Mouse (Mus musculus): ENCODE results near the gene Zbtb5. TPM values are rescaled to one million over a fixed set of nuclear protein-coding genes. Genes with fewer than 3 reads are reported as not detected.
"Not testable (repeated sequence)": the region's sequence is repeated elsewhere in the genome, so short reads cannot be mapped to it uniquely, and the experiment has no call there.

Gene Zbtb5
- polyA plus RNA-seq, 1 experiment from 2014 or later, result 17.6 TPM

DNA sequence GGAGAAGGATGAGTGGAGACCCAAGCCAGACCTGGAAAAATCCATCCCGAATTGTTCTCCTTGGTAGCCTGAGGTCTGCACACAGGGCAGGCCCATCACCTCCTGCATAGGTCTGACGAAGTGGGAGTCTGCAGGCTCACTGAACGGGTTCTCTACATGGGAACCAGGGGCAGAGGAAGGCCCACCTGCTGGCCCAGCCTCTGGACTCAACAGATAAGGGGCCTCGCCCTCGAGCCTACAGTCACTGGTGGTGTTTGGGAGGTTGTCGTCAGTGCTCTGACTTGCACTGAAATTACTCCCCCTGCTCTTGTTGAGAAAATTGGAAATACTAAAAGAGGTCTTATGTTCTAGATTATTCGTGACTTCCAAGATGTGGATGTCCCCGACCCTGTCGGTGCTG, 18.4 kb downstream of the Zbtb5 start:
- Histone ChIP-seq H3K9ac (ENCODE audit: low read length) (no peak overlapping the region), H3K36me3 (ENCODE audit: control insufficient read depth, insufficient read depth, low read length) (peaks cover 4% of the 10 kb centered on the region; the same call in 1 of the 2 replicates), H3K9me3 (replicated peaks; ENCODE audit: control insufficient read depth, low read length) (no peaks in the 10 kb centered on the region), H3K4me1 (ENCODE audit: control insufficient read depth, insufficient read depth, low read length) (no peaks in the 10 kb centered on the region), H3K27me3 (ENCODE audit: control insufficient read depth, insufficient read depth, low read length) (no peaks in the 10 kb centered on the region), H3K4me2 (ENCODE audit: low read depth, low read length) (no peak overlapping the region), H3K4me3 (replicated peaks; ENCODE audit: low read length) (no peak overlapping the region), H3K27ac (ENCODE audit: low read length) (no peak overlapping the region)
- ATAC-seq (ENCODE audit: insufficient read depth, low FRiP score), result no peak
- WGBS, result 80% methylated on average over 9 of the region's 9 CpGs

DNA sequence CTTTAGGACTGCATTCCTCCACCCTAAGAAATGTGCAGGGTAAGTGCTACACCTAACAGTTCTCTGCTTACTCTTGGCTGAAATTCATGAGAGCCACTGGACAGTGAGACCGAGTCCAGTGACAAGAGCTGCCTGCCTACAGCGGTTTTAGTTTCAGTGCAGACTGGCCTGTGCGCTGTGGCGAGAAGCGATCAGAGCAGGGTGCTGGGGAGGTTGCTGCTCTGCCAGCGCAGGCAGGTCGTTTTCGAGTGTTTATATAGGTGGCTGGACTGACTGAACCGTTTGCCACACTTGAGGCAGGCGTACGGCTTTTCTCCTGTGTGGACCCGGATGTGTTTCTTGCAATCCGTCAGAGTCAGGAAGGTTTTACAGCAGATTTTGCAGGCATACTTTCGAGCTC, 19.0 kb downstream of the Zbtb5 start:
- H3K36me3 ChIP-seq (ENCODE audit: control insufficient read depth, insufficient read depth, low read length); H3K4me1 ChIP-seq (ENCODE audit: control insufficient read depth, insufficient read depth, low read length); H3K27me3 ChIP-seq (ENCODE audit: control insufficient read depth, insufficient read depth, low read length); ATAC-seq (ENCODE audit: insufficient read depth, low FRiP score); H3K9me3 ChIP-seq (replicated peaks; ENCODE audit: control insufficient read depth, low read length); H3K4me2 ChIP-seq (ENCODE audit: low read depth, low read length); H3K27ac ChIP-seq (ENCODE audit: low read length); H3K9ac ChIP-seq (ENCODE audit: low read length); H3K4me3 ChIP-seq (replicated peaks; ENCODE audit: low read length): not testable (repeated sequence)
- WGBS, result 71% methylated on average over 14 of the region's 14 CpGs

DNA sequence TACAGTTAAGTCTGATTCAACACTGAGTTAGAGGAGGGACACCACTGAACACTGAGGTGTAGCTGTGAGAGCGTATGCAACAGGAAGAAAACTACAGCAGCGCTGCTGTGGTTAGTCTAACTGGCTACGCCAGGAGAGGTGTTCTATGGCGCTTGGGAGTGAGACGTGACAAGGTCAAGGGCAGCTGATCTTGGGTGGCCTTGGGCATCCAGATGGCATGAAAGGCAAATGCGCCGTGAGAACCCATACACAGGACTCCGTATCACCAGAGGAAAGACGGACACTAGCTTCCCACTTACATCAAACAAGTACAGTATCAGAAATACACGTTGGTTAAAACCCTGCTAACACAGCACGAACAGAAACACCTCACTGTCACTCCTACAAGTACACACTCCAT, 19.9 kb downstream of the Zbtb5 start:
- not testable (repeated sequence) for H3K27ac ChIP-seq (ENCODE audit: low read length); H3K4me2 ChIP-seq (ENCODE audit: low read depth, low read length); H3K9me3 ChIP-seq (replicated peaks; ENCODE audit: control insufficient read depth, low read length); H3K4me3 ChIP-seq (replicated peaks; ENCODE audit: low read length); ATAC-seq (ENCODE audit: insufficient read depth, low FRiP score); H3K36me3 ChIP-seq (ENCODE audit: control insufficient read depth, insufficient read depth, low read length); H3K9ac ChIP-seq (ENCODE audit: low read length); H3K27me3 ChIP-seq (ENCODE audit: control insufficient read depth, insufficient read depth, low read length); H3K4me1 ChIP-seq (ENCODE audit: control insufficient read depth, insufficient read depth, low read length)
- WGBS, result 92% methylated on average over 11 of the region's 11 CpGs

DNA sequence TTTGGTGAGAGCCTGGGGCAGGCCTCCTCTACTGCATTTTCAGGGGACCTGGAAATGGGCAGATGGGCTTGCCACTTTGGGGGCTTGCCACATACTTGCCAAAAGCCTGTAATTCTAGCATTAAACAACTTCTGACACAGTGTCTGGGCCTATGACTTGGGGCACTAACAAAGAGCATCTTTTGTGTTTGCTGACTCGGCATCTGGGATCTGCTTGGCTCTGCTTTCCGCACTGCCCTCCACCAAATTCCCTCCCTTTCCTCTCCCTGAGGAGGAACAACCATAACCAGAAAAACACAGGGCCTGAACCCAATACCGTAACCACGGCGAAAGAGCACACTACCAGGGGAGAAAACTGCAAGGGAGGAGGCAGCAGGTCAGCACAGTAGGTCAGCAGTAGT, 21.7 kb downstream of the Zbtb5 start:
- 89% methylated on average over 5 of the region's 5 CpGs for WGBS
- H3K36me3 ChIP-seq (ENCODE audit: control insufficient read depth, insufficient read depth, low read length), result peaks cover 6% of the 10 kb centered on the region; the same call in 1 of the 2 replicates
- no peaks in the 10 kb centered on the region for H3K9me3 ChIP-seq (replicated peaks; ENCODE audit: control insufficient read depth, low read length)
- no peak overlapping the region for H3K4me2 ChIP-seq (ENCODE audit: low read depth, low read length)
- no peaks in the 10 kb centered on the region for H3K4me1 ChIP-seq (ENCODE audit: control insufficient read depth, insufficient read depth, low read length)
- H3K27ac ChIP-seq (ENCODE audit: low read length), result no peak overlapping the region
- H3K9ac ChIP-seq (ENCODE audit: low read length), result no peak overlapping the region
- no peak for ATAC-seq (ENCODE audit: insufficient read depth, low FRiP score)
- no peak overlapping the region for H3K4me3 ChIP-seq (replicated peaks; ENCODE audit: low read length)
- no peaks in the 10 kb centered on the region for H3K27me3 ChIP-seq (ENCODE audit: control insufficient read depth, insufficient read depth, low read length)

DNA sequence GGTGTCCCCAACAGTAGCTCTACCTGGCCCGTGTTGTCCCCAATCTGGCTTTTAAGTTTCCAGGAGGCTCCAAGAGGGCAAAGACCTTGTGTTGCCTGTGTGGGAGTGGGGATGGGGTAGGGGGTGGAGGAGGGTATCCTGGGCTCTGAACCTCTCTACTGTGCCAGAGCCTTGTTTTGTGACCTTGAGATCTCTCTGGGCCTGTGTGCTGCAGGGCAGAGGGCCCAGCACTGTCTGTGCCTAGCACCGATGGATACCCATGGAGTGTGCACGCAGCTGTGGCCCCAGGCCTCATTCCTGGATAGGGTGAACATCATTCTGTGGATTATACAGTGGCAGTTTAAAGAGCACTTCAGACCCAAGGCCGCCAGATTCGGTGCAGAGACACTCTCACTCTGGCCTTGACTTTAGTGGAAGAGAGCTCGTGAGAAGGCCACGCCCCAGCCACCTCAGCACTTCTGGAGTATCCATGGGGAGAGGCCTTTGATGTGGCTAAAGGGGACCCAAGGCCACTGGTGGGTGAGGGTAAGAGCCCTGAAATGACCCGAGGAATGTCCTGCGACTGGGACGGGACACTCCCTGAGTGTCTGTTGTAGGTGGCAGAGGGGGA, 29.0 kb downstream of the Zbtb5 start:
- no peak overlapping the region for H3K9ac ChIP-seq (ENCODE audit: low read length)
- H3K4me3 ChIP-seq (replicated peaks; ENCODE audit: low read length), result no peak overlapping the region

DNA sequence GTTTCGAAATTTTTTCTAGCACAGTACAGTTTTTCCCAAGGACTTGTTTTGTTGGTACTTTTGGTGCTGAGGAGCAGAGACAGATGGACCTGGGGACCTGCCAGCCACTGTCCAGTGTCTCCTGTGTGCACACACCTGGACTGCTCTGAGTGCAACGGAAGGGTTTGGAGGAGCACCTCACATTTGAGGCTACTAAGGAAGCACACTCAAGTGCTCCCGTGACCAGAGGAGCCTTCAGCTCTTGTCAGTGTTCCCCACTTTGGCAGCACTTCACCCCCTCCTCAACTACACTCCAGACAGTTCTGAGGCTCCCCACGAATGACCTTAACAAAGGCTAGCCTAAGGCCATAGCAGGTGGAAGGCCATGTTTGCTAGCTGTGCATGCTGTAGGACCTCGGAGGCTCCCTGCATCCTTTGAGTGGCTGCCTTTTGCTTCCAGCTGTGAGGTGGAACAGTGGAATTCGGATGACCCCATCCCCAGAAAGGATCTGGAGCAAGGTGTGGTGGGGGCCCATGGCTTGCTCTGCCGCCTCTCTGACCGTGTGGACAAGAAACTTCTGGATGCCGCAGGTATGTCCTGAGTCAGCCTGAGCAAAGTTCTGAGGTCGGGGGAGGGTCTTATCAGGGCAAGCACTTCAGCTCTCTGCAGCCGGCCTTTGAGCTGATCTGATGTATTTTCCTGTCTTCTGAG, 29.6 kb downstream of the Zbtb5 start:
- Histone ChIP-seq H3K9ac (ENCODE audit: low read length) (0 out of 2 replicates have a peak overlapping the region, but pooled peaks have one; percentile 9), H3K4me1 (ENCODE audit: control insufficient read depth, insufficient read depth, low read length) (peaks cover 6% of the 10 kb centered on the region; the same call in 1 of the 2 replicates), H3K27me3 (ENCODE audit: control insufficient read depth, insufficient read depth, low read length) (no peaks in the 10 kb centered on the region), H3K9me3 (replicated peaks; ENCODE audit: control insufficient read depth, low read length) (no peaks in the 10 kb centered on the region), H3K27ac (ENCODE audit: low read length) (no peak overlapping the region), H3K36me3 (ENCODE audit: control insufficient read depth, insufficient read depth, low read length) (0 out of 2 replicates have a peak, but pooled peaks cover 2% of the 10 kb centered on the region), H3K4me3 (replicated peaks; ENCODE audit: low read length) (peak overlapping the region; percentile 64), H3K4me2 (ENCODE audit: low read depth, low read length) (peak overlapping the region; percentile 90)
- ATAC-seq (ENCODE audit: insufficient read depth, low FRiP score), result no peak
- WGBS, result 63% methylated on average over 11 of the region's 11 CpGs

More for the DNA sequence above, 29.0 kb downstream of the Zbtb5 start:
- Histone ChIP-seq H3K4me1 (ENCODE audit: control insufficient read depth, insufficient read depth, low read length) (peaks cover 6% of the 10 kb centered on the region; the same call in 1 of the 2 replicates), H3K36me3 (ENCODE audit: control insufficient read depth, insufficient read depth, low read length) (0 out of 2 replicates have a peak, but pooled peaks cover 2% of the 10 kb centered on the region), H3K27ac (ENCODE audit: low read length) (no peak overlapping the region), H3K4me2 (ENCODE audit: low read depth, low read length) (0 out of 2 replicates have a peak overlapping the region, but pooled peaks have one; percentile 90), H3K27me3 (ENCODE audit: control insufficient read depth, insufficient read depth, low read length) (no peaks in the 10 kb centered on the region), H3K9me3 (replicated peaks; ENCODE audit: control insufficient read depth, low read length) (no peaks in the 10 kb centered on the region)
- WGBS, result 73% methylated on average over 10 of the region's 10 CpGs
- ATAC-seq (ENCODE audit: insufficient read depth, low FRiP score), result no peak

DNA sequence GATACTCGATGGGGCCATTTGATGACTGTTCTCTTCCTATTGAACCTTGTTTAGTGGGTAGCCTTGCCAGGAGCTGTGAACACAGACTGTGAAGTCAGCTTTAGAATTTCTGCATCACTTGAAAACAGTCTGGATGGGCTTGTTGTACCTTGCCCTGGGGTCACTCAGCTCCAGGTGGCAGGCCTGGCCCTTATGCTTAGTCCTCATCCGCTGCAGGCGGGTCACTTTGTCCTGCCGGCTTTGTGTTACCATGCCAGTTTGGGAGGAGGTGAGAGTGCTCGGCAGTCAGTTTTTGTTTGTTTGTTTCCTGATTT, 30.3 kb downstream of the Zbtb5 start:
- H3K27ac ChIP-seq (ENCODE audit: low read length), result 0 out of 2 replicates have a peak overlapping the region, but pooled peaks have one; percentile 64
- WGBS, result 30% methylated on average over 5 of the region's 5 CpGs

DNA sequence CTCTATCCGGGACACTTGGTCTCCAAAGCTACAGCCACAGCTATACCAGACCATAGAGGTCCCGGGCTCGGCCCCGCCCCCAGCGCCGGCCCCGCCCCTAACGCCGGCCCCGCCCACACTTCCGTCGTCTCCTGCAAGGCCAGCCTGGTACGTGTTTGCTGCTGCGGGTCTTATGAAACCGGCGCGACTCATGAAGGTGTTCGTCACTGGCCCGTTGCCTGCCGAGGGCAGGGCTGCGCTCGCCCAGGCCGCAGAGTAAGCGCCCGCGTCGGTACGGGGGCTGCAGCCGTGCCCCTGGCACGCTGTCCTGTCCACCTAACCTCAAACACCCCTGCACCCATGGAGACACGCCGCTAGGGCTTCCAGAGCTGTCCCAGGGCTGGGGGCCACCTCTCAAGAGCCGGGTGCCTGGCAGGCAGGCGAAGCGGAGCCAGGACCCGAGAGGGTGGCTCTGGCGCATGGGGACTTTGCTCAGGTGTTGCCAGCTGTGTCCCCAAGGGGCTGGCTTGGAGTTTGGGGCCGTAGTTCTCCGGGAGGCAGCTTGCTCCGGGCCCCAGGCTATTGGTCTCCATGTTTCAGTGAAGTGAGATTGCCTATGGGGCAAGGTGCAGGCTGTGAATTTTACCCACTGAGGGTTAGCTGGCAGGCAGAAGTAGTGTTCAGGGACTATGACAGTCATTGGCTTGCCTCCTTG, 30.8 kb downstream of the Zbtb5 start, which contains the start of gene Grhpr:
Gene Grhpr, plus strand, starts transcription at position 116 of the 694 bp plus-strand sequence.
- ATAC-seq (ENCODE audit: insufficient read depth, low FRiP score), result peak; percentile 95

More for the DNA sequence above, 30.3 kb downstream of the Zbtb5 start:
- peak overlapping the region; percentile 90 for H3K9ac ChIP-seq (ENCODE audit: low read length)
- H3K4me1 ChIP-seq (ENCODE audit: control insufficient read depth, insufficient read depth, low read length), result peaks cover 6% of the 10 kb centered on the region; the same call in 1 of the 2 replicates
- H3K9me3 ChIP-seq (replicated peaks; ENCODE audit: control insufficient read depth, low read length), result peaks cover 2% of the 10 kb centered on the region; the same call in 1 of the 2 replicates
- 0 out of 2 replicates have a peak, but pooled peaks cover 2% of the 10 kb centered on the region for H3K36me3 ChIP-seq (ENCODE audit: control insufficient read depth, insufficient read depth, low read length)
- H3K4me3 ChIP-seq (replicated peaks; ENCODE audit: low read length), result peak overlapping the region; percentile 64
- peak overlapping the region; percentile 90 for H3K4me2 ChIP-seq (ENCODE audit: low read depth, low read length)
- no peaks in the 10 kb centered on the region for H3K27me3 ChIP-seq (ENCODE audit: control insufficient read depth, insufficient read depth, low read length)
- ATAC-seq (ENCODE audit: insufficient read depth, low FRiP score), result no peak

More for the DNA sequence above, 30.8 kb downstream of the Zbtb5 start, which contains the start of gene Grhpr:
- H3K4me2 ChIP-seq (ENCODE audit: low read depth, low read length), result peak within 1 kb of the TSS; percentile 90
- peaks cover 6% of the 10 kb centered on the region; the same call in 1 of the 2 replicates for H3K4me1 ChIP-seq (ENCODE audit: control insufficient read depth, insufficient read depth, low read length)
- H3K36me3 ChIP-seq (ENCODE audit: control insufficient read depth, insufficient read depth, low read length), result 0 out of 2 replicates have a peak, but pooled peaks cover 2% of the 10 kb centered on the region
- peak within 1 kb of the TSS; percentile 64 for H3K27ac ChIP-seq (ENCODE audit: low read length)
- under 1% methylated on average over 38 of the region's 40 CpGs for WGBS
- peak within 1 kb of the TSS; percentile 64 for H3K4me3 ChIP-seq (replicated peaks; ENCODE audit: low read length)
- H3K27me3 ChIP-seq (ENCODE audit: control insufficient read depth, insufficient read depth, low read length), result no peaks in the 10 kb centered on the region
- peak within 1 kb of the TSS; percentile 90 for H3K9ac ChIP-seq (ENCODE audit: low read length)
- H3K9me3 ChIP-seq (replicated peaks; ENCODE audit: control insufficient read depth, low read length), result peaks cover 3% of the 10 kb centered on the region; the same call in 1 of the 2 replicates

Measured in stomach, embryonic 16.5 days (tissue).